Mouse (Mus musculus) adrenal gland, adult (tissue): ENCODE measurements around the gene Man2a1.

ENCODE experiments used
- DNase-seq, 2 experiments: peaks; one replicate each; pipeline ENCODE4 v3.0.0; 2022 to 2023; ENCODE audit warnings: low spot score in 1 of 2; ENCODE audit not compliant: inconsistent age in 2 of 2

Gene Man2a1

DNA sequence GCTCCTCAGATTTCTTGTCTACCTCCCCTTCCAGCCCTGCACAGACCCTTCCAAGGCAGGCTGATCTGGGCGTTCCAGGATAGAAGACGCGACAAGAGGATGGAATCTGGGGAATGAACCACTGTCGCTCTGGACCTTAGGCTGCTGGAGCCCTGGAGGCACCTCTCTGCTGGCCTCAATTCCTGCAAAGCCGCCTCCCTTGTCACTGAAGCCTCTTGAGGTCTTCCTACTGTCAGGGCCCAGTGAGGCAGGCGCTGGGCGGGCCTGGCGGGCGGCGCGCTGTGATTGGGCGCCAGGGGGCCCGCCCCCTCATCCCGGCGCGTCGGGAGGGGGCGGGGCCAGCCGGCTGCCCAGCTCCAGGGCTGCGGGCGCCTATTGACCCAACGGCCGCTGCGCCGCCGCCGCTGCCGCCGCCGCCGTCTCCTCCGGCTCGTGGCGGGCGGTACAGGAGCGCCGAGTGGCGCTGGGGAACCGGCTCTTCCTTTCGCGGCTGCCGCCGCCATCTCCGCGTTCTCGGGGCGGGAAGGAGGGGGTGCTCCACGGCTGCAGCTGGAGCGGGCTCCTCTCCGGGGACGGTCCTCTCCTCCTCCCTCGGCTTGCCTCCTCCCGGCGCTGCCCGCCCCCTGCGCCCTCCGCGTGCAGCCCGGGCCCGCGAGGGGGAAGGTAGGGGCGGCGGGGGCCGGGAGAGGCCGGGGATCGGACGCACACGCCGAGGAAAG, at the start of gene Man2a1:
TSS of gene Man2a1 (plus strand) at position 365 of the 719 bp plus-strand sequence.
- DNase-seq: peak; percentile 95 to 97

GRCm38 (mm10) chr17:64553358-64553757, 47.2 kb upstream of the Man2a1 start:
- DNase-seq: no peak

DNA sequence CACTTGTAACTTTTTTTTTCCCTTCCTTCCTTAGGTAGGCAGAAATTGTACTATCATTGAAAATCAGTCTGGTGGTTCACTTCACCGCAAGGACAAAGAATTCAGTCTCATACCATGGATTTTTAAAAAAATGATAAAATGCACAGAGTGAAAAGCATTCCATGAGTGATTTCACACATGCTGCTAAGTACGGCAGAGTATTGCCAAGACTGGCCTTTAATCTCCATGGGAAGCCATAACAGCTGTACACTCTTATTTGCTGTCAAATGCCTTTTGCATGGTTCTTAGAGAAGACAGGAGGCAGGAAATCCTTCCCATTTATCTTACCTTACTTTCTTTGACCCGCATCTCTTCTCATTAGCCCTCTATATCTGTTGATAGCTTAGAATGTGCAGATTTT, 45.6 kb upstream of the Man2a1 start:
- DNase-seq: no peak

- DNase-seq: peak; percentile 27 to 65
Observed at GRCm38 (mm10) chr17:64556661-64557445, 43.7 kb upstream of the Man2a1 start.

DNA sequence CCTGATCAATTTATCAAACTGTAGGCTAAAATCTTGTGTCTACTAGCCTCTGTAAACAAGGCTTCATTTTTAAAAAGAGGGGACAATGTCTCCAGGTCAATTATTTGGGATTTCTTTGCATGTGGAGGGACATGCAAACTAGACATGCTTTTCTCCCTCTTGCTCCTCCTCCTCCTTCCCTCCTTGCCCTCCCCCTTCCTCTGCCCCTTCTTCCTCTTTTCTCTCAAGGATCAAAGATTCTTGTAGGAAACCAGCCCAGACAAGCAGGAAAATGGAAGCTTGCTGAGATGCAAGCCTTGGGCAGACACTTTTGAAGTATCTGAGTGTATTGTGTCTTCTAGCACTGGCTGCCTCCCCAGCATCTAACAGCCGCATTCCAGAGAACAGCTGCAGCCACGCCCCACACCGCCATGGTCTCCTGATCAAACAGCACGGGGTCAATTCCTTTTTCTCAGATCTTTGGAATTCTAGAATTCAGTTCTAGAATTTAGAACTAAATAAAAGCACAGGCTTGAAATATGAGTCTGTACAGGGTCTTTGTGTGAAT, 41.5 kb upstream of the Man2a1 start:
- no peak for DNase-seq

DNA sequence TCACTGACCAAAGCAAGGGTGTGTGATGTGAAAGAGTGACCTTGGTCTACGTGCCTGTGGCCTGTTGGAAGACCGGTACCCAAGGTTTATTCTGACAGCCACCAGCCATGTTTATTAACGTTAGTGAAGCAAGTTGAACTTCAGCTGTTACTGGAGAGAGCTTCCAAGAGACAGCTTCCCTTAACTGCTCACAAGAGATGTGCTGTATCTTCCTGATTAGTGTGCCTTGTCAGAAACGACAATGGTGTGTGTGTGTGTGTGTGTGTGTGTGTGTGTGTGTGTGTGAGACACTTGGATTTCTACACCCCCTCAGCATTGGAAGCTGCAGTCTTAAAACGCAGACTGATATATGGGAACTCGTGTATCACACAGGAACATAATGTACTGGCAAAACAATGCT, 34.1 kb upstream of the Man2a1 start:
- DNase-seq: no peak

DNA sequence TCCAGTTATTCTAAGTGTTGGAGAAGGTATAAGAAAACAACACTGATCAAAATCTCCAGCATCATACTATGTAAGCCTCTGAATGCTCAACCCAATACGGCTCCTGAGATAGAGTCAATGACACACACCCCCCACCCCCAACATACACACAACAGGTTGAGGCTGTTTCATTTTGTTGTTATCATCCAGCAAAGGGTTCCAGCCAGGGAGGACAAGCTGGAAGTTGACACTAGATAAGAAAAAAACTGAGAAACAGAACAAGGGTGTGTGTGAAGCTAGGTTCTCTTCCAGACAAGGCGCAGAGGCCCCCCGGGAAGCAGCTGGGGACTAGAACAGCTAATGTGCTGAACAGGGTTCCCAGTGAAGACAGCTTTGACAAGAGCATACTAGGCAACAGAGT, 33.0 kb upstream of the Man2a1 start:
- DNase-seq: no peak

GRCm38 (mm10) chr17:64573981-64574380, 26.6 kb upstream of the Man2a1 start:
- no peak for DNase-seq

- DNase-seq: peak; percentile 12 to 66
Observed at GRCm38 (mm10) chr17:64575240-64575639, 25.3 kb upstream of the Man2a1 start.

- no peak for DNase-seq
Observed at GRCm38 (mm10) chr17:64577485-64577884, 23.1 kb upstream of the Man2a1 start.

- no peak for DNase-seq
Observed at GRCm38 (mm10) chr17:64578346-64578745, 22.2 kb upstream of the Man2a1 start.

DNA sequence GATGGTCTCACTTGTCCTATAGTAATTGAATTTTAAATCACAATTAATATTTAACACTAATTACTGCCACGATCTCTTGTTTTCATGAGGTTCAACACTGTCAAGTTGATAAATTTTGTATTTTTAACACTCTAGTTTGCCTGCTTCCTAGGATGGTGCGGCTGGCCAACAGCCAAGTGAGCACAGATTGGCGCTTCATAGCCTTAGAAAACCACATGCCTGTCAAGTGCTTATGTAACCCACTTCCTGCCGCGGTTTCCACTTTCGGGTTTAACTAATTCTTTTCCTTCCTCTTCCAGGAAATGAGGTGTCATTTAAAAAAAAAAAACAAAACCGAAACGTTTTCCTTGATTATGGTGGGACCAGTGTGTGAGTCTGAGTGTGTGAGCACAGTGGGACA, 20.8 kb upstream of the Man2a1 start:
- peak; percentile 16 to 32 for DNase-seq

GRCm38 (mm10) chr17:64581133-64581532, 19.4 kb upstream of the Man2a1 start:
- DNase-seq: no peak

- no peak for DNase-seq
Observed at GRCm38 (mm10) chr17:64581962-64582361, 18.6 kb upstream of the Man2a1 start.

GRCm38 (mm10) chr17:64590483-64590882, 10.1 kb upstream of the Man2a1 start:
- no peak for DNase-seq

DNA sequence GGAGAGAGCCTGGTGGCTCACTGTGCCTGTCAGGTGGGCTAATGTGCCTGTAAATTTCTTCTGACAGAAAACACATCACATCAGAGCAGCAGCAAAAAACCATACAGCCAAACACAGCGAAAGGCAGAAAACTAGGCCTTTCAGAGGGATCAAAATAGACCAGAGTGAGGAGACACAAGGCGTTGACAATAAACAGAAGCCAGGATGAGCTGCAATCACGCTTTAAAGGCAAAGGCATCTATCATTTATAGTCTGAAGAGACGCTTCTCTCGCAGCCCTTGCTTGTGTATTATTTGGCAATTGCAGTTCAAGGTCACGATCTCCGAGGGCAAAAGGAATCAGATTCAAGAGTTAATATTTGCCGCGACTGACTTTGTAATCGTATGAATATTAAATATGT, 9.2 kb upstream of the Man2a1 start:
- no peak for DNase-seq

GRCm38 (mm10) chr17:64592355-64592754, 8.2 kb upstream of the Man2a1 start:
- no peak for DNase-seq

- no peak for DNase-seq
Observed at GRCm38 (mm10) chr17:64592788-64593187, 7.7 kb upstream of the Man2a1 start.

- no peak for DNase-seq
Observed at GRCm38 (mm10) chr17:64597770-64598169, 2.8 kb upstream of the Man2a1 start.

- DNase-seq: peak in 1 of 2 experiments; percentile 39
Observed at GRCm38 (mm10) chr17:64599916-64600315, 620 bp upstream of the Man2a1 start.

GRCm38 (mm10) chr17:64601091-64601750, 685 bp downstream of the Man2a1 start:
- peak; percentile 82 to 93 for DNase-seq
